Mouse (Mus musculus) C2C12 (cell line): ENCODE results near the gene Rnf227.

ENCODE experiments used
- CEBPB ChIP-seq: IDR thresholded peaks from one replicate; pipeline ENCODE4 v1.6.1; 2011; ENCODE audit warnings: low read depth, mild to moderate bottlenecking, control low read depth, moderate library complexity
- CTCF ChIP-seq: IDR thresholded peaks from one replicate; pipeline ENCODE4 v1.5.1; 2011; ENCODE audit not compliant: control insufficient read depth, insufficient read depth, insufficient read length
- MYOG ChIP-seq: IDR thresholded peaks from one replicate; pipeline ENCODE4 v1.6.1; 2011; ENCODE audit not compliant: control insufficient read depth, insufficient read length; ENCODE audit errors: extremely low read depth
- USF1 ChIP-seq: IDR thresholded peaks from one replicate; pipeline ENCODE4 v1.6.1; 2011; ENCODE audit warnings: low read depth, mild to moderate bottlenecking, control low read depth, moderate library complexity

- TF ChIP-seq CTCF (no peak), CEBPB (no peak), USF1 (no peak), MYOG (no peak)
Observed at GRCm38 (mm10) chr11:69297799-69298198, 42.5 kb upstream of the Rnf227 start.
